Mouse (Mus musculus) megakaryocyte-erythroid progenitor cell, adult 5-6 weeks (primary cell): ENCODE measurements around the gene Klk9. TPM values are rescaled to one million over a fixed set of nuclear protein-coding genes. Genes with fewer than 3 reads are reported as not detected.

Source experiments
- ATAC-seq: replicated peaks from 2 replicates; pipeline ENCODE4 v1.8.0; 2016; ENCODE audit warnings: mild to moderate bottlenecking, inconsistent platforms; ENCODE audit not compliant: severe bottlenecking, poor library complexity, low FRiP score, low TSS enrichment
- total RNA-seq, 2 experiments: library from RNA; stranded (forward) in 1 of 2; stranded (reverse) in 1 of 2; fragments of 200-1000, 215-1000 nt in 1 of 2; fragments of >200 nt in 1 of 2; fragmentation: Nextera tagmentation in 1 of 2; gene quantifications; 2 replicates each; pipeline ENCODE4 v1.2.3; 2014 to 2017

Klk9 gene
- total RNA-seq (2014; fragmentation: Nextera tagmentation) = not detected in 2 replicates
- not detected in 2 replicates for total RNA-seq (2017)

- ATAC-seq = no peak
Observed at GRCm38 (mm10) chr7:43791591-43791990, at the start of gene Klk9. TSS of gene Klk9 (plus strand) at chr7:43791891.

GRCm38 (mm10) chr7:43747788-43748187 is 43.9 kb upstream of the Klk9 start:
- no peak for ATAC-seq

GRCm38 (mm10) chr7:43752806-43753205 is 38.9 kb upstream of the Klk9 start:
- no peak for ATAC-seq

- no peak for ATAC-seq
Observed at GRCm38 (mm10) chr7:43766484-43766883, 25.2 kb upstream of the Klk9 start.

- ATAC-seq = no peak
Observed at GRCm38 (mm10) chr7:43768597-43768996, 23.1 kb upstream of the Klk9 start, which contains the start of gene Klk12. TSS of gene Klk12 (plus strand) at chr7:43768897.

GRCm38 (mm10) chr7:43769636-43770035 is 22.1 kb upstream of the Klk9 start:
- ATAC-seq = no peak

GRCm38 (mm10) chr7:43770701-43771100 is 21.0 kb upstream of the Klk9 start:
- ATAC-seq = no peak

- no peak for ATAC-seq
Observed at GRCm38 (mm10) chr7:43771916-43772315, 19.8 kb upstream of the Klk9 start.

GRCm38 (mm10) chr7:43772901-43773300 is 18.8 kb upstream of the Klk9 start:
- no peak for ATAC-seq

GRCm38 (mm10) chr7:43774364-43774763 is 17.3 kb upstream of the Klk9 start, which contains the start of gene Klk11:
TSS of gene Klk11 (plus strand) at chr7:43774604.
- no peak for ATAC-seq

- ATAC-seq = no peak
Observed at GRCm38 (mm10) chr7:43774802-43775201, 16.9 kb upstream of the Klk9 start.

GRCm38 (mm10) chr7:43775311-43776057 is 16.2 kb upstream of the Klk9 start:
- ATAC-seq = no peak

- ATAC-seq = no peak
Observed at GRCm38 (mm10) chr7:43776506-43776905, 15.2 kb upstream of the Klk9 start.

- no peak for ATAC-seq
Observed at GRCm38 (mm10) chr7:43777423-43777822, 14.3 kb upstream of the Klk9 start.

GRCm38 (mm10) chr7:43778176-43778970 is 13.3 kb upstream of the Klk9 start:
- no peak for ATAC-seq

GRCm38 (mm10) chr7:43780241-43780640 is 11.4 kb upstream of the Klk9 start:
- no peak for ATAC-seq

GRCm38 (mm10) chr7:43780746-43781145 is 10.9 kb upstream of the Klk9 start, which contains the start of gene Klk10:
TSS of gene Klk10 (plus strand) at chr7:43781035.
- ATAC-seq = no peak

GRCm38 (mm10) chr7:43781541-43781940 is 10.2 kb upstream of the Klk9 start:
- no peak for ATAC-seq

GRCm38 (mm10) chr7:43782275-43783265 is 9.1 kb upstream of the Klk9 start:
- peak; percentile 87 for ATAC-seq
